In genomic region chr2:103566423-103566712, GRCm38 (mm10) we compare ENCODE assay signal across 8 mouse cellular contexts. TPM values are rescaled to one million over a fixed set of nuclear protein-coding genes. Genes with fewer than 3 reads are reported as not detected.
DNase-seq lines count a peak whose midpoint lies in the region; ATAC-seq lines count a peak whose summit lies in the region.

No protein-coding gene starts in this region.

- peak overlapping the region; percentile 70 for H3K4me3 ChIP-seq in liver, embryonic 13.5 days (replicated peaks)

- H3K27ac ChIP-seq in liver, embryonic 13.5 days, result peak overlapping the region; percentile 72

- peaks cover 39% of the 10 kb centered on the region for H3K4me1 ChIP-seq in liver, embryonic 13.5 days (replicated peaks)

- no peaks in the 10 kb centered on the region for H3K36me3 ChIP-seq in liver, embryonic 13.5 days

- no peak for DNase-seq in frontal cortex, postnatal 25 days (ENCODE audit: low spot score in 2 of 2)
- DNase-seq in thymus, postnatal 4 days, result peak; percentile 75
- DNase-seq in thymus, postnatal 0 days (ENCODE audit: low spot score), result no peak
- DNase-seq in liver, embryonic 13.5 days, result no peak
- no peak for DNase-seq in adrenal gland, adult 2 months
- DNase-seq in adrenal gland, postnatal 4 days (ENCODE audit: low spot score in 2 of 2), result no peak
- no peak for DNase-seq in frontal cortex, postnatal 10 days (ENCODE audit: low spot score in 2 of 2)

- WGBS in liver, embryonic 13.5 days (ENCODE audit: insufficient replicate concordance), result 1% methylated on average over 40 of the region's 40 CpGs

- no peaks in the 10 kb centered on the region for H3K9me3 ChIP-seq in liver, embryonic 13.5 days (replicated peaks)

- peaks cover 91% of the 10 kb centered on the region for H3K27me3 ChIP-seq in liver, embryonic 13.5 days

- peak; percentile 28; the same call in 1 of the 2 replicates for ATAC-seq in frontal cortex, adult (ENCODE audit: low TSS enrichment)
- peak; percentile 68 for ATAC-seq in liver, embryonic 13.5 days (ENCODE audit: low read depth)

- peak overlapping the region; percentile 72 for H3K9ac ChIP-seq in liver, embryonic 13.5 days

- H3K4me2 ChIP-seq in liver, embryonic 13.5 days, result peak overlapping the region; percentile 91

RNA-seq across cellular contexts. Expression of gene Abtb2, which starts 0.3 kb away (rescaled TPM):
- 37.2 and 37.4 TPM in 2 replicates for polyA plus RNA-seq in thymus, postnatal 0 days (2015; fragmentation: Nextera tagmentation; extraction: Ambion mirVana)
- 1.9 and 2.6 TPM in 2 replicates for polyA plus RNA-seq in liver, embryonic 13.5 days (2015; fragmentation: Nextera tagmentation; extraction: Ambion mirVana)
- total RNA-seq in adrenal gland, adult 2 months (2021), result 10 to 100 TPM in 1 of 2 experiments, 1 to 10 TPM in 1; 6.3 to 36.7 TPM
- polyA plus RNA-seq in adrenal gland, adult 2 months (2012; rRNA removed), result 46.1 and 72.3 TPM in 2 replicates
- 10 to 100 TPM; 17.3 to 17.5 TPM for total RNA-seq in adrenal gland, postnatal 4 days (2021)

Comparison
In these comparisons a context has a peak if more than half of its experiments do, and no peak if none do; other contexts are left out.
1. RNA of gene Abtb2, which starts 0.3 kb away (polyA plus RNA-seq): 46.1 to 72.3 TPM in adrenal gland, adult 2 months and 37.2 to 37.4 TPM in thymus, postnatal 0 days; 1.9 to 2.6 TPM in liver, embryonic 13.5 days; every median in the first group is over 10 times any median in the second.